Mouse (Mus musculus): ENCODE data around the gene Gm20489. TPM values are rescaled to one million over a fixed set of nuclear protein-coding genes. Genes with fewer than 3 reads are reported as not detected.

Gene Gm20489
- polyA plus RNA-seq, 1 experiment: not detected

- Histone ChIP-seq H3K4me3 (ENCODE audit: insufficient read depth, low read length) (no peak overlapping the region), H3K4me1 (ENCODE audit: control insufficient read depth, insufficient read depth, low read length) (no peaks in the 10 kb centered on the region), H3K27ac (ENCODE audit: insufficient read depth, low read length) (no peak overlapping the region)
- TF ChIP-seq POLR2A (IDR thresholded peaks at IDR 0.05; ENCODE audit: low read depth, low read length): no peak
- TF ChIP-seq CTCF (IDR thresholded peaks at IDR 0.05; ENCODE audit: borderline replicate concordance, insufficient read depth, low read length): no peak
These were observed 2.2 kb downstream of the Gm20489 start for GRCm38 (mm10) chrX:101266631-101267030.

GRCm38 (mm10) chrX:101263892-101264291 is 4.9 kb downstream of the Gm20489 start, which contains the start of gene Gm614:
Gene Gm614, minus strand, starts transcription at chrX:101263992.
- Histone ChIP-seq H3K4me1 (ENCODE audit: control insufficient read depth, insufficient read depth, low read length) (no peaks in the 10 kb centered on the region), H3K4me3 (ENCODE audit: insufficient read depth, low read length) (no peak within 1 kb of the TSS), H3K27ac (ENCODE audit: insufficient read depth, low read length) (no peak within 1 kb of the TSS)
- no peak for TF ChIP-seq CTCF (IDR thresholded peaks at IDR 0.05; ENCODE audit: borderline replicate concordance, insufficient read depth, low read length)
- TF ChIP-seq POLR2A (IDR thresholded peaks at IDR 0.05; ENCODE audit: low read depth, low read length): no peak

- TF ChIP-seq POLR2A (IDR thresholded peaks at IDR 0.05; ENCODE audit: low read depth, low read length) (no peak), CTCF (IDR thresholded peaks at IDR 0.05; ENCODE audit: borderline replicate concordance, insufficient read depth, low read length) (no peak)
- Histone ChIP-seq H3K4me1 (ENCODE audit: control insufficient read depth, insufficient read depth, low read length) (no peaks in the 10 kb centered on the region), H3K4me3 (ENCODE audit: insufficient read depth, low read length) (no peak overlapping the region), H3K27ac (ENCODE audit: insufficient read depth, low read length) (no peak overlapping the region)
These were observed 8.1 kb downstream of the Gm20489 start for GRCm38 (mm10) chrX:101260441-101261325.

- Histone ChIP-seq H3K4me1 (ENCODE audit: control insufficient read depth, insufficient read depth, low read length) (no peaks in the 10 kb centered on the region), H3K4me3 (ENCODE audit: insufficient read depth, low read length) (no peak overlapping the region), H3K27ac (ENCODE audit: insufficient read depth, low read length) (no peak overlapping the region)
- TF ChIP-seq CTCF (IDR thresholded peaks at IDR 0.05; ENCODE audit: borderline replicate concordance, insufficient read depth, low read length): no peak
- no peak for TF ChIP-seq POLR2A (IDR thresholded peaks at IDR 0.05; ENCODE audit: low read depth, low read length)
These were observed 12.2 kb downstream of the Gm20489 start for GRCm38 (mm10) chrX:101256603-101257002.

GRCm38 (mm10) chrX:101254740-101255139 is 14.1 kb downstream of the Gm20489 start:
- H3K4me1 ChIP-seq (ENCODE audit: control insufficient read depth, insufficient read depth, low read length): no peaks in the 10 kb centered on the region
- H3K27ac ChIP-seq (ENCODE audit: insufficient read depth, low read length): no peak overlapping the region
- H3K4me3 ChIP-seq (ENCODE audit: insufficient read depth, low read length): peak overlapping the region; percentile 64
- TF ChIP-seq POLR2A (IDR thresholded peaks at IDR 0.05; ENCODE audit: low read depth, low read length) (no peak), CTCF (IDR thresholded peaks at IDR 0.05; ENCODE audit: borderline replicate concordance, insufficient read depth, low read length) (no peak)

- TF ChIP-seq POLR2A (IDR thresholded peaks at IDR 0.05; ENCODE audit: low read depth, low read length): peak; percentile 82
- TF ChIP-seq CTCF (IDR thresholded peaks at IDR 0.05; ENCODE audit: borderline replicate concordance, insufficient read depth, low read length): no peak
- Histone ChIP-seq H3K27ac (ENCODE audit: insufficient read depth, low read length) (peak within 1 kb of the TSS; percentile 46; the same call in 1 of the 2 replicates), H3K4me3 (ENCODE audit: insufficient read depth, low read length) (peak within 1 kb of the TSS; percentile 64)
These were observed 14.7 kb downstream of the Gm20489 start, which contains the start of gene Foxo4 for GRCm38 (mm10) chrX:101253952-101254729. Gene Foxo4, plus strand, starts transcription at chrX:101254528.

GRCm38 (mm10) chrX:101245011-101245410 is 23.8 kb downstream of the Gm20489 start:
- H3K4me1 ChIP-seq (ENCODE audit: control insufficient read depth, insufficient read depth, low read length): no peaks in the 10 kb centered on the region
- TF ChIP-seq CTCF (IDR thresholded peaks at IDR 0.05; ENCODE audit: borderline replicate concordance, insufficient read depth, low read length) (no peak), POLR2A (IDR thresholded peaks at IDR 0.05; ENCODE audit: low read depth, low read length) (no peak)
- H3K4me3 ChIP-seq (ENCODE audit: insufficient read depth, low read length): no peak overlapping the region
- no peak overlapping the region for H3K27ac ChIP-seq (ENCODE audit: insufficient read depth, low read length)

More at GRCm38 (mm10) chrX:101253952-101254729, 14.7 kb downstream of the Gm20489 start, which contains the start of gene Foxo4:
- H3K4me1 ChIP-seq (ENCODE audit: control insufficient read depth, insufficient read depth, low read length): no peaks in the 10 kb centered on the region

- Histone ChIP-seq H3K27ac (ENCODE audit: insufficient read depth, low read length) (peak overlapping the region; percentile 14; the same call in 1 of the 2 replicates), H3K4me1 (ENCODE audit: control insufficient read depth, insufficient read depth, low read length) (no peaks in the 10 kb centered on the region), H3K4me3 (ENCODE audit: insufficient read depth, low read length) (peak overlapping the region; percentile 28)
- no peak for TF ChIP-seq CTCF (IDR thresholded peaks at IDR 0.05; ENCODE audit: borderline replicate concordance, insufficient read depth, low read length)
- no peak for TF ChIP-seq POLR2A (IDR thresholded peaks at IDR 0.05; ENCODE audit: low read depth, low read length)
These were observed 46.0 kb downstream of the Gm20489 start for GRCm38 (mm10) chrX:101222796-101223162.

GRCm38 (mm10) chrX:101221834-101222795 is 46.7 kb downstream of the Gm20489 start, which contains the start of gene Snx12:
Gene Snx12, minus strand, starts transcription at chrX:101222563.
- peak; percentile 68 for TF ChIP-seq POLR2A (IDR thresholded peaks at IDR 0.05; ENCODE audit: low read depth, low read length)
- no peak for TF ChIP-seq CTCF (IDR thresholded peaks at IDR 0.05; ENCODE audit: borderline replicate concordance, insufficient read depth, low read length)
- H3K4me3 ChIP-seq (ENCODE audit: insufficient read depth, low read length): peak within 1 kb of the TSS; percentile 71
- peak within 1 kb of the TSS; percentile 86 for H3K27ac ChIP-seq (ENCODE audit: insufficient read depth, low read length)
- H3K4me1 ChIP-seq (ENCODE audit: control insufficient read depth, insufficient read depth, low read length): no peaks in the 10 kb centered on the region

Other genes with a start within 250 kb of the Gm20489 start
- not detected in 2 replicates for gene Tex11, start 209.4 kb downstream of the Gm20489 start, polyA plus RNA-seq (2011; ENCODE audit: insufficient read length, low read depth, missing spikeins)
- 27.7 and 49.1 TPM in 2 replicates for gene Slc7a3, start 183.0 kb downstream of the Gm20489 start, polyA plus RNA-seq (2011; ENCODE audit: insufficient read length, low read depth, missing spikeins)
- gene Snx12, start 46.5 kb downstream of the Gm20489 start, polyA plus RNA-seq (2011; ENCODE audit: insufficient read length, low read depth, missing spikeins): 73.9 and 83.3 TPM in 2 replicates
- gene Foxo4, start 14.5 kb downstream of the Gm20489 start, polyA plus RNA-seq (2011; ENCODE audit: insufficient read length, low read depth, missing spikeins): 12.8 and 15.3 TPM in 2 replicates
- not detected in 2 replicates for gene Gm614, start 5.0 kb downstream of the Gm20489 start, polyA plus RNA-seq (2011; ENCODE audit: insufficient read length, low read depth, missing spikeins)
- gene Il2rg, start 768 bp downstream of the Gm20489 start, polyA plus RNA-seq (2011; ENCODE audit: insufficient read length, low read depth, missing spikeins): 4.6 and 4.8 TPM in 2 replicates
- 45.8 and 47.9 TPM in 2 replicates for gene Med12, start 5.0 kb upstream of the Gm20489 start, polyA plus RNA-seq (2011; ENCODE audit: insufficient read length, low read depth, missing spikeins)
- gene Nlgn3, start 30.1 kb upstream of the Gm20489 start, polyA plus RNA-seq (2011; ENCODE audit: insufficient read length, low read depth, missing spikeins): 0.47 and 0.91 TPM in 2 replicates
- gene Gjb1, start 107.4 kb upstream of the Gm20489 start, polyA plus RNA-seq (2011; ENCODE audit: insufficient read length, low read depth, missing spikeins): not detected in 2 replicates
- 50.7 and 67.0 TPM in 2 replicates for gene Zmym3, start 151.8 kb upstream of the Gm20489 start, polyA plus RNA-seq (2011; ENCODE audit: insufficient read length, low read depth, missing spikeins)
- 384 and 440 TPM in 2 replicates for gene Nono, start 160.3 kb upstream of the Gm20489 start, polyA plus RNA-seq (2011; ENCODE audit: insufficient read length, low read depth, missing spikeins)
- 1.5 and 2.5 TPM in 2 replicates for gene Itgb1bp2, start 180.1 kb upstream of the Gm20489 start, polyA plus RNA-seq (2011; ENCODE audit: insufficient read length, low read depth, missing spikeins)